Mouse (Mus musculus): ENCODE results near the gene Ptprh. TPM values are rescaled to one million over a fixed set of nuclear protein-coding genes. Genes with fewer than 3 reads are reported as not detected.

The Ptprh gene
- total RNA-seq, 2 experiments from 2014 or later: 0.18 to 0.22 TPM

DNA sequence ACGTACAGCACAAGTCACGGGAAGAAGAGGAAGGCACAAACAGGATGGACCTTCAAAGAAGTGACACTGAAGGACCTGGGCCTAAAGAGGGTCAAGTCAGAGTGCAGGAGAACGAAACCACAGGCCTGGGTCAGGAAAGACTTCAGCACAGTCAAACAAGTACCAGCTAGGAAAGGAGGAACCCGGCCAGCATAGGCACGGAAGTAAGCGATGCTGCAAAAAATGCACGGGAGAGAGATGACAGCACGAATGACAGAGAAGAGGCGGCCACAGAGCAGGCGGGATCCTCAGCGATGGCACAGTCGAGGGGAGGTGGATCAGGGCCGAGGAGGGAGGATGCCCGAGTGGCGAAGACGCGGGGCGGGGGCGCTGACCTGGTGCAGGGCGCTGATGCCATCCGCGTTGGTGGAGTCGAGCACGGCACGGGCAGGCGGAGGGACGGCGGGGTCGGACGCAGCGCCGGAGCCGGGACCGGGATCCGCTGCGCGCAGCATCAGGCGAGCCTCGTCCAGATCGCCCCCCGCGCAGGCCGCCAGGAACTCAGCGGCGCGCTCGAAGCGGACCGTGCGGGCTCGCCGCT is 102.9 kb downstream of the Ptprh start:
- Histone ChIP-seq H3K4me3 (peak overlapping the region; percentile 93), H3K27ac (peak overlapping the region; percentile 98)
- TF ChIP-seq CTCF (conservative IDR thresholded peaks at IDR 0.05): no peak
- DNase-seq (ENCODE audit: low spot score in 2 of 2): peak; percentile 36 to 39

DNA sequence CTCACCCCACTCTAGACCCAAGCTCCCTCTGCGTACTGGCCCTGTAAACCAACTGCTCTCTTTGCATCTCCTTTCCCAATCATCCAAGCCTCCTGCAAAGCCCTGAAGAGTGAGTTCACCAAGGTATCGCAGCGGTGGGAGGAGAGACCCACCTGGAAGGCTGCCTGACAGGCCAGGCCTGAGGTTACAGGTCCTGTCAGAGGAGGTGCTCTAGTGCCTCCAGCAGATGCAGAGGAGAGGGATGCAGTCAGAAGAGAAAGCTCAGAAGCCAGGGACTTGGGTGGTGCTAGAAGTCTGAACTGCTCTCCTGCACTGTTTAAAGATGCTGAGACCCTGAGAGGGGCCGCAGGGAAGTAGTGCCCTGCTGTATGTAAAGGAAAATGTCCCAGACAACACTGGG is 104.8 kb downstream of the Ptprh start:
- no peak for TF ChIP-seq CTCF (conservative IDR thresholded peaks at IDR 0.05)
- H3K27ac ChIP-seq: peak overlapping the region; percentile 28; the same call in 1 of the 2 replicates

More for the DNA sequence above, 104.8 kb downstream of the Ptprh start:
- no peak for DNase-seq (ENCODE audit: low spot score in 2 of 2)
- H3K4me3 ChIP-seq: no peak overlapping the region; the same call in 1 of the 2 replicates

Small RNA genes within 50 kb of the gene (microRNA-seq; reads per million reads assigned to microRNA genes)
- gene Gm23577: 0 reads per million in 2 experiments

Other genes with a start within 250 kb of the Ptprh start
- not detected for gene Gp6, start 206.3 kb downstream of the Ptprh start, total RNA-seq (2021)
- gene Rdh13, start 158.4 kb downstream of the Ptprh start, total RNA-seq (2021): 10 to 100 TPM; 25.2 to 28.4 TPM
- 1 to 10 TPM; 7.8 to 8.9 TPM for gene Eps8l1, start 143.4 kb downstream of the Ptprh start, total RNA-seq (2021)
- 100 to 1,000 TPM; 157 to 161 TPM for gene Ppp1r12c, start 102.4 kb downstream of the Ptprh start, total RNA-seq (2021)
- 1 to 10 TPM; 1.7 to 4.0 TPM for gene Tnnt1, start 87.7 kb downstream of the Ptprh start, total RNA-seq (2021)
- under 1 TPM in 1 of 2 experiments, not detected in 1; 0.64 TPM for gene Tnni3, start 79.8 kb downstream of the Ptprh start, total RNA-seq (2021)
- gene Dnaaf3, start 71.6 kb downstream of the Ptprh start, total RNA-seq (2021): under 1 TPM; 0.47 to 0.64 TPM
- gene Syt5, start 56.5 kb downstream of the Ptprh start, total RNA-seq (2021): 100 to 1,000 TPM; 199 to 217 TPM
- 10 to 100 TPM; 17.8 to 21.8 TPM for gene Tmem86b, start 27.4 kb upstream of the Ptprh start, total RNA-seq (2021)
- 100 to 1,000 TPM; 133 to 134 TPM for gene Ppp6r1, start 55.0 kb upstream of the Ptprh start, total RNA-seq (2021)
- gene Hspbp1, start 81.0 kb upstream of the Ptprh start, total RNA-seq (2021): 10 to 100 TPM; 82.1 to 92.1 TPM
- gene Brsk1, start 86.6 kb upstream of the Ptprh start, total RNA-seq (2021): 100 to 1,000 TPM; 334 to 355 TPM
- gene Tmem150b, start 121.2 kb upstream of the Ptprh start, total RNA-seq (2021): under 1 TPM in 1 of 2 experiments, not detected in 1; 0.13 TPM
- gene Kmt5c, start 136.1 kb upstream of the Ptprh start, total RNA-seq (2021): 10 to 100 TPM; 25.2 to 37.6 TPM
- gene Cox6b2, start 149.1 kb upstream of the Ptprh start, total RNA-seq (2021): 1 to 10 TPM; 1.3 to 3.8 TPM
- not detected for gene Fam71e2, start 167.3 kb upstream of the Ptprh start, total RNA-seq (2021)
- under 1 TPM; 0.25 to 0.26 TPM for gene Il11, start 178.8 kb upstream of the Ptprh start, total RNA-seq (2021)
- not detected for gene Tmem190, start 178.9 kb upstream of the Ptprh start, total RNA-seq (2021)
- gene Tmem238, start 185.6 kb upstream of the Ptprh start, total RNA-seq (2021): 1 to 10 TPM; 2.6 to 2.7 TPM
- gene Rpl28, start 188.8 kb upstream of the Ptprh start, total RNA-seq (2021): 100 to 1,000 TPM; 458 to 462 TPM
- gene Ube2s, start 208.5 kb upstream of the Ptprh start, total RNA-seq (2021): 100 to 1,000 TPM; 106 to 108 TPM
- gene Shisa7, start 240.7 kb upstream of the Ptprh start, total RNA-seq (2021): 100 to 1,000 TPM; 172 to 204 TPM